Mouse (Mus musculus) liver, embryonic 16.5 days (tissue): ENCODE data around the gene Tmem131l. TPM values are rescaled to one million over a fixed set of nuclear protein-coding genes. Genes with fewer than 3 reads are reported as not detected.

Experiments used
- ATAC-seq: fragments of 200-750 bp; cut with Nextera tagmentation; 2 replicates; pipeline ENCODE4 v1.8.0; 2017; ENCODE audit warnings: low read depth, mild to moderate bottlenecking, moderate number of reproducible peaks, moderate library complexity
- H3K27ac ChIP-seq: fragments of 300-500 bp; sonication (generic); 2 replicates; pipeline ENCODE4 v1.5.1; 2014; ENCODE audit warnings: mild to moderate bottlenecking, low read length
- H3K27me3 ChIP-seq: fragments of 300-500 bp; sonication (generic); 2 replicates; pipeline ENCODE4 v1.6.1; 2014; ENCODE audit warnings: low read depth, low read length, mixed read lengths; ENCODE audit not compliant: control insufficient read depth, insufficient read depth
- H3K36me3 ChIP-seq: fragments of 300-500 bp; sonication (generic); 2 replicates; pipeline ENCODE4 v1.6.1; 2014; ENCODE audit warnings: mild to moderate bottlenecking; ENCODE audit not compliant: control insufficient read depth, insufficient read depth
- H3K4me1 ChIP-seq: fragments of 300-500 bp; sonication (generic); 2 replicates; pipeline ENCODE4 v1.6.1; 2014; ENCODE audit warnings: low read depth, low read length, mixed read lengths; ENCODE audit not compliant: control insufficient read depth
- H3K4me2 ChIP-seq: fragments of 300-500 bp; sonication (generic); 2 replicates; pipeline ENCODE4 v1.6.1; 2014; ENCODE audit warnings: low read depth, low read length, mixed read lengths
- H3K4me3 ChIP-seq: fragments of 300-500 bp; sonication (generic); 2 replicates; pipeline ENCODE4 v1.5.1; 2014; ENCODE audit warnings: low read depth, mild to moderate bottlenecking, low read length
- H3K9ac ChIP-seq: fragments of 300-500 bp; sonication (generic); 2 replicates; pipeline ENCODE4 v1.6.1; 2014; ENCODE audit warnings: low read depth, low read length
- H3K9me3 ChIP-seq: fragments of 300-500 bp; sonication (generic); replicated peaks from 2 replicates; pipeline ENCODE4 v1.6.1; 2016; ENCODE audit warnings: low read length; ENCODE audit not compliant: control insufficient read depth
- WGBS: fragments of 180-500 bp; shearing (Covaris S2); extraction: QIAGEN DNeasy Blood & Tissue Kit; methylation state at CpG from one replicate; pipeline ENCODE4 v1.1.7; 2014; ENCODE audit not compliant: insufficient replicate concordance; 5-methylcytosine and 5-hydroxymethylcytosine counted together
- polyA plus RNA-seq: library from polyadenylated mRNA; unstranded; fragments of >200 nt; fragmentation: Nextera tagmentation; extraction: Ambion mirVana; gene quantifications from 2 replicates; pipeline ENCODE4 v1.2.1, GENCODE M21; 2015

Gene Tmem131l
- polyA plus RNA-seq, 1 experiment from 2014 or later: 29.8 TPM

GRCm38 (mm10) chr3:83904176-83904958, 135.6 kb downstream of the Tmem131l start:
- ATAC-seq: no peak
- Histone ChIP-seq H3K36me3 (peaks cover 60% of the 10 kb centered on the region), H3K4me2 (no peak overlapping the region), H3K4me1 (no peaks in the 10 kb centered on the region), H3K9me3 (no peaks in the 10 kb centered on the region), H3K4me3 (no peak overlapping the region), H3K9ac (no peak overlapping the region), H3K27ac (no peak overlapping the region), H3K27me3 (no peaks in the 10 kb centered on the region)
- WGBS: 79% methylated on average over 14 of the region's 14 CpGs

- no peaks in the 10 kb centered on the region for H3K9me3 ChIP-seq
- peak; percentile 14; the same call in 1 of the 2 replicates for ATAC-seq
- 78% methylated on average over 5 of the region's 5 CpGs for WGBS
- no peak overlapping the region for H3K9ac ChIP-seq
- no peak overlapping the region for H3K27ac ChIP-seq
- no peak overlapping the region for H3K4me2 ChIP-seq
- H3K27me3 ChIP-seq: no peaks in the 10 kb centered on the region
- H3K36me3 ChIP-seq: peaks cover 66% of the 10 kb centered on the region
- H3K4me1 ChIP-seq: no peaks in the 10 kb centered on the region
- no peak overlapping the region for H3K4me3 ChIP-seq
These were observed 137.0 kb downstream of the Tmem131l start for GRCm38 (mm10) chr3:83902943-83903342.

GRCm38 (mm10) chr3:83902459-83902858, 137.5 kb downstream of the Tmem131l start:
- no peaks in the 10 kb centered on the region for H3K4me1 ChIP-seq
- no peak for ATAC-seq
- no peak overlapping the region for H3K4me2 ChIP-seq
- H3K27ac ChIP-seq: no peak overlapping the region
- WGBS: 77% methylated on average over 8 of the region's 8 CpGs
- H3K36me3 ChIP-seq: peaks cover 68% of the 10 kb centered on the region
- H3K9me3 ChIP-seq: no peaks in the 10 kb centered on the region
- H3K27me3 ChIP-seq: no peaks in the 10 kb centered on the region
- no peak overlapping the region for H3K4me3 ChIP-seq
- H3K9ac ChIP-seq: no peak overlapping the region

DNA sequence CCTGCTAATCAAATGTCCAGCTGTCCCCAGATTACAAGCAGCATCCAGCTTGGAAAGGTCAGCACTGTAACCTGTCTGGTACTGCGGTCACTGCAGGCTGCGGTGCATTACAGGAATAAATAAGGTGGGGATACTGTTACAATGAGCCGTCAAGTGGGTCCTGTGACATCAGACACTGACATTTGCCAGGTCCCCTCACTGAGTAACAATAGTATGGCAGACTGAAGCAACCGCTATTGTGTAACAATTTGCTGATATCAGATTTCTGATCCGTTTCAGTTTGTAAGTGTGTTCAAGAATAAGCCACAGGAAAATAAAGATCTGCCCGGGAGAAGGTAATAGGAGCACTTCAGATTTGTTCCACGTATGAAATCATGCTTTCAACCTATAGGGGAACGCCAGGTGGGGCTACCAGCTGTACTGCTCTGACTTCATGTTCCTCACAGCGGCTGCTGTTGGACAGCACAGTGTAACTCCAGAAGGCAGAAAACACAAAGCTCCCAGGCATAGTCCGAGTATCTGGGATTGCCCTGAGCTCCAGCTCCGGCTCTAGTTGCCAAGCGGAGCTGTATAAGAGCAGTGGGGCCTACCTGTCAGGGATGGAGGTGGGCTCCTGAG, 139.1 kb downstream of the Tmem131l start:
- Histone ChIP-seq H3K4me1 (no peaks in the 10 kb centered on the region), H3K27ac (no peak overlapping the region), H3K36me3 (peaks cover 64% of the 10 kb centered on the region), H3K9ac (no peak overlapping the region), H3K4me2 (no peak overlapping the region), H3K9me3 (no peaks in the 10 kb centered on the region), H3K27me3 (no peaks in the 10 kb centered on the region), H3K4me3 (no peak overlapping the region)
- ATAC-seq: no peak
- WGBS: 85% methylated on average over 12 of the region's 12 CpGs

DNA sequence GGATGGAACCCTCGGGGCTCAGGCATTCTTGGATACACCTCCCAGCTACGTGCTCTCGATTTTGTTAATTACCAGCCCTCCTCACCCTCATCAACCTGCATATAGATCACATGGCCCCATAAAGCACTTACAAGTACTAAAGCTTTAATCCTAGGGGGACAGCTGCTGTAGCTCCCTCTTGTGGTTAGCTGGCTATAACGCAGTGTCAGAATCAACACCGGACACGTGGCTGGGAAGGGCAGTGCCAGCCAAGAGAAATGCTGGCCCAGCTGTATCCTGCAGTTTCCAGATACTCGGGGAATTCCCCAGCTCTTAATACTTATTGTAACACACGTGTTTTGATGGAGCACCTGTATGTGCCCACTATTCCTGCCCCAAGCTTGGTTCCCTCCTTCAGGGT, 140.4 kb downstream of the Tmem131l start:
- WGBS: 63% methylated on average over 8 of the region's 8 CpGs
- Histone ChIP-seq H3K9ac (no peak overlapping the region), H3K9me3 (no peaks in the 10 kb centered on the region), H3K27me3 (no peaks in the 10 kb centered on the region), H3K27ac (no peak overlapping the region), H3K36me3 (peaks cover 52% of the 10 kb centered on the region), H3K4me1 (no peaks in the 10 kb centered on the region), H3K4me3 (no peak overlapping the region), H3K4me2 (no peak overlapping the region)
- no peak for ATAC-seq

DNA sequence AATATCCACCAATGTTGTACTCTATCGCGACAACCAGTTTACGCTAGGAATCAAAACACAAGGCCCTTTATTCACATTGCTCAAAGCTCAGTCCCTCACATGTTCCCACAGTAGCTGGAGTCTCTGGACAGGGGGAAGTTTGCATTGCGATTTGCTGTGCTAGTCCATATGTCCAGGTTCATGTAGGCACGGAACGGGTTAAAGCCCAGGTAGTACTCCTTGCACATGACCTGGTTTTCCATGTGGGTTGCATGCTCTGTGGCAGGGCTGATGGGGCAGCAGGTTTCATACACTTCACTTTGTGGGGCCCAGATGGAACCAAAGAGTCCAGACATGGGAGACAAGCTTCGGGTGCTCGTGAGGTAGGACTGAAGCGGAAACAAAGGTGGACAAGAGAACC, 141.7 kb downstream of the Tmem131l start:
- Histone ChIP-seq H3K27me3 (no peaks in the 10 kb centered on the region), H3K4me3 (no peak overlapping the region), H3K9ac (no peak overlapping the region), H3K4me1 (no peaks in the 10 kb centered on the region), H3K9me3 (no peaks in the 10 kb centered on the region), H3K4me2 (no peak overlapping the region), H3K27ac (no peak overlapping the region), H3K36me3 (peaks cover 39% of the 10 kb centered on the region)
- ATAC-seq: no peak
- WGBS: 88% methylated on average over 9 of the region's 9 CpGs

- H3K9ac ChIP-seq: no peak overlapping the region
- H3K4me2 ChIP-seq: no peak overlapping the region
- no peak for ATAC-seq
- no peak overlapping the region for H3K27ac ChIP-seq
- peaks cover 27% of the 10 kb centered on the region for H3K36me3 ChIP-seq
- no peaks in the 10 kb centered on the region for H3K9me3 ChIP-seq
- no peaks in the 10 kb centered on the region for H3K4me1 ChIP-seq
- 37% methylated on average over 3 of the region's 3 CpGs for WGBS
- H3K4me3 ChIP-seq: no peak overlapping the region
- H3K27me3 ChIP-seq: no peaks in the 10 kb centered on the region
These were observed 144.2 kb downstream of the Tmem131l start for GRCm38 (mm10) chr3:83895811-83896210.

GRCm38 (mm10) chr3:83895111-83895510, 144.9 kb downstream of the Tmem131l start:
- H3K4me3 ChIP-seq: no peak overlapping the region
- no peak overlapping the region for H3K9ac ChIP-seq
- no peak overlapping the region for H3K27ac ChIP-seq
- no peaks in the 10 kb centered on the region for H3K4me1 ChIP-seq
- 82% methylated on average over 5 of the region's 5 CpGs for WGBS
- H3K36me3 ChIP-seq: peaks cover 20% of the 10 kb centered on the region
- H3K9me3 ChIP-seq: no peaks in the 10 kb centered on the region
- no peak for ATAC-seq
- H3K4me2 ChIP-seq: no peak overlapping the region
- no peaks in the 10 kb centered on the region for H3K27me3 ChIP-seq

GRCm38 (mm10) chr3:83885163-83885562, 154.8 kb downstream of the Tmem131l start:
- Histone ChIP-seq H3K36me3 (no peaks in the 10 kb centered on the region), H3K9ac (no peak overlapping the region), H3K4me1 (no peaks in the 10 kb centered on the region), H3K27me3 (no peaks in the 10 kb centered on the region), H3K4me2 (no peak overlapping the region), H3K27ac (no peak overlapping the region), H3K9me3 (no peaks in the 10 kb centered on the region), H3K4me3 (no peak overlapping the region)
- ATAC-seq: peak; percentile 58
- 23% methylated on average over 2 of the region's 2 CpGs for WGBS
